Mouse (Mus musculus): ENCODE data around the gene Grem2. TPM values are rescaled to one million over a fixed set of nuclear protein-coding genes. Genes with fewer than 3 reads are reported as not detected.

Grem2 gene
- polyA plus RNA-seq, 1 experiment from 2014 or later: 3.4 TPM

DNA sequence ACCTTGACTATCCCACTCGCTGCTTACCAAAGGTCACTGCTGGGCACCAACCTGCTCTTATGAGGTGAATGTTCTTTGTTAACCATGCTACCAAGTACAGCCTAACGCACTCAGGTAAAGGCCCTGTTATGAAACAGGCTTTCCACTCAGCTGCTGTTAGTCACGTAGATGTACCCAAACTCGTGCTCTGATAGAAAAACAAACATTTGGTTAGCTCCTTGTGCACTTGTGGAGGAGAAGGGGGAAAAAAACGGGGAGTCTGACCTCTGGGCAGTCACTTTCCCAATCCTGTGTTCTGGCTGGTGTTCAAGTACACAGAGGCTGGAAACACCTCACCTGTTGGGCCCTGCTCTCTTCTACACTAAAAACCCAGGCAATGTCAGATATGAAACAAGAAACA lies 14.0 kb downstream of the Grem2 start:
- H3K27me3 ChIP-seq (ENCODE audit: control insufficient read depth, insufficient read depth, low read length): no peaks in the 10 kb centered on the region
- DNase-seq (ENCODE audit: low spot score) (no peak), ATAC-seq (ENCODE audit: insufficient read depth, low FRiP score, low TSS enrichment) (no peak)
- no peak overlapping the region for H3K4me2 ChIP-seq (ENCODE audit: low read depth)
- H3K4me3 ChIP-seq (ENCODE audit: low read depth, low read length): no peak overlapping the region
- no peaks in the 10 kb centered on the region for H3K9me3 ChIP-seq (ENCODE audit: control insufficient read depth, low read length)
- WGBS: 84% methylated on average over 5 of the region's 5 CpGs
- no peaks in the 10 kb centered on the region for H3K4me1 ChIP-seq (ENCODE audit: control insufficient read depth, insufficient read depth, low read length)
- no peak overlapping the region for H3K27ac ChIP-seq (ENCODE audit: low read depth, low read length)
- no peaks in the 10 kb centered on the region for H3K36me3 ChIP-seq (ENCODE audit: control insufficient read depth, insufficient read depth, low read length)
- no peak overlapping the region for H3K9ac ChIP-seq (ENCODE audit: low read length)

DNA sequence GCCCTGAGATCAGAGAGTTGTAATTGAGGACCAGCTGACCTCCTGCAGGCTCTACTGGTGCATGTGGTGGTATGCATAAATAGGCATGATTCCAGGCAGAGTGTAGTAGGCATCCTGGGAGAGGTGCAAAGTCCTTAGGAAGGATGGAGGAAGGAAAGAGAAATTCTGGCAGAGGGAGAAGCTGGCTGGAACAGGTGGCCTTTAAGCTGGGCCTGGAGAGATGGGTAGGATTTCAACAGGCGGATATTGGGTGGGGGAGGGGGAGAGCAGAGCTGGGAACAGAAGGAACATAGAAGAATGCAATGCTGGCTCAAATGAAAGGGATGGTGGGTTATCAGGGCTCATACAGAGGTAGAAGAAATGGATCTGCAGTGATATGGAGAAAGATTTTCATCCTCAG lies 18.9 kb downstream of the Grem2 start:
- H3K27me3 ChIP-seq (ENCODE audit: control insufficient read depth, insufficient read depth, low read length): no peaks in the 10 kb centered on the region
- no peak overlapping the region for H3K4me3 ChIP-seq (ENCODE audit: low read depth, low read length)
- H3K9ac ChIP-seq (ENCODE audit: low read length): no peak overlapping the region
- no peaks in the 10 kb centered on the region for H3K9me3 ChIP-seq (ENCODE audit: control insufficient read depth, low read length)
- no peak for ATAC-seq (ENCODE audit: insufficient read depth, low FRiP score, low TSS enrichment)
- no peak overlapping the region for H3K27ac ChIP-seq (ENCODE audit: low read depth, low read length)
- no peak for DNase-seq (ENCODE audit: low spot score)
- H3K4me2 ChIP-seq (ENCODE audit: low read depth): no peak overlapping the region
- no peaks in the 10 kb centered on the region for H3K4me1 ChIP-seq (ENCODE audit: control insufficient read depth, insufficient read depth, low read length)
- H3K36me3 ChIP-seq (ENCODE audit: control insufficient read depth, insufficient read depth, low read length): no peaks in the 10 kb centered on the region
- WGBS: 45% methylated on average over 1 of the region's 1 CpGs

DNA sequence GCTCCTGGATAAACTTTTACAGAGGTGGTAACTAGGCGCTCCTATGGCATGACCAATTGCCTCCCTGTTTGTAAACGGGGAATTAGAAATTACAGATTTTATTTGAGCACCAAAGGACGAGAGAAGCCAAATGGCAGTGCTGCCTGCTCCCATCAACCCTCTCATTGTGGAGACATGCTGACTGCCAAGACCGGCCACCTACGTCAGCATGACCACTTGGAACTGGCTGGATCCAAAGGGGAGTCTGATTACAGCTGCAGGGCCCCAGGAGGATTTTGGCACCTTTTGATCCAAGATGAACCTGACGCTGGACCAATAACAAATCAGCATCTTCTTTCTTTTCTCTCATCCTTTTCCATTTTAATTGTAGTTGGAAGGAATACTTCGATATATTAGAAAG lies 29.1 kb downstream of the Grem2 start:
- no peak overlapping the region for H3K4me3 ChIP-seq (ENCODE audit: low read depth, low read length)
- H3K27me3 ChIP-seq (ENCODE audit: control insufficient read depth, insufficient read depth, low read length): no peaks in the 10 kb centered on the region
- no peaks in the 10 kb centered on the region for H3K4me1 ChIP-seq (ENCODE audit: control insufficient read depth, insufficient read depth, low read length)
- H3K9me3 ChIP-seq (ENCODE audit: control insufficient read depth, low read length): no peaks in the 10 kb centered on the region
- no peak overlapping the region for H3K4me2 ChIP-seq (ENCODE audit: low read depth)
- ATAC-seq (ENCODE audit: insufficient read depth, low FRiP score, low TSS enrichment) (no peak), DNase-seq (ENCODE audit: low spot score) (no peak)
- 91% methylated on average over 7 of the region's 7 CpGs for WGBS
- no peak overlapping the region for H3K9ac ChIP-seq (ENCODE audit: low read length)
- H3K27ac ChIP-seq (ENCODE audit: low read depth, low read length): no peak overlapping the region
- no peaks in the 10 kb centered on the region for H3K36me3 ChIP-seq (ENCODE audit: control insufficient read depth, insufficient read depth, low read length)

DNA sequence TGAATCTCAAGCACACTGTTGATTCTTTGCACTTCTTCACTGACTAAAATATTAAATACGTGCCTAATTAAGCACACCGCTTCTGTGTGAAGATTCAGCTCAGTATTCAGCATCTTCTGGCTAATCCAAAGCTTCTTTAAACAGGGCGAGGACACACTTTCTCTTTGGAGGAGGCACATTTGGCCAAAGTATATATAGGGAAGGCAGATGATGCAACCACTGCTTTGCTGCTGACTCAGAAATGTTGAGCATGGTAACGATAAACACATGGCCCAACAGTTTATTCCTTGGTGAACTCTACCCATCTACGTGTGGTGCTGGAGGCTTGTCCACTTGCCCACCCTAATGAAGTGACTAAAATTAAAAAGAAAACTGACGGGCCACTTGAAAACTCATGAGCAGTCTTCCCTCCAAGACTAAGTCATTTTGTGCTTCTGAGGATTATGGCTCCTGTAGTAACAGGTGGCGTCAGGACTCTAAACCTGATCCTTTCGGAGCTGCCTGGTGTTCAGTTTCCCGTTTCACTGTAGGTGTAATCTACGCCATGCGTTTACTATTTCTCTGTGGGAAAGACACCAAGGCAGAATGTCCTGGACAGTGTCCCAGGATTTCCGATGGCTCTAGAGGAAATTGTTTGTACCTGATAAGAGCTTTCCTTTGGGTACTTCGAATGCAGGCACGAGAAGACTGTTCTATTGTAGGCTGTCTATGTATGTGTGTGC lies 32.8 kb downstream of the Grem2 start:
- 90% methylated on average over 14 of the region's 14 CpGs for WGBS
- H3K9ac ChIP-seq (ENCODE audit: low read length): no peak overlapping the region
- no peaks in the 10 kb centered on the region for H3K36me3 ChIP-seq (ENCODE audit: control insufficient read depth, insufficient read depth, low read length)
- H3K27me3 ChIP-seq (ENCODE audit: control insufficient read depth, insufficient read depth, low read length): no peaks in the 10 kb centered on the region
- ATAC-seq (ENCODE audit: insufficient read depth, low FRiP score, low TSS enrichment) (no peak), DNase-seq (ENCODE audit: low spot score) (no peak)
- no peak overlapping the region for H3K4me3 ChIP-seq (ENCODE audit: low read depth, low read length)
- H3K4me2 ChIP-seq (ENCODE audit: low read depth): no peak overlapping the region
- no peaks in the 10 kb centered on the region for H3K9me3 ChIP-seq (ENCODE audit: control insufficient read depth, low read length)
- no peak overlapping the region for H3K27ac ChIP-seq (ENCODE audit: low read depth, low read length)
- H3K4me1 ChIP-seq (ENCODE audit: control insufficient read depth, insufficient read depth, low read length): no peaks in the 10 kb centered on the region

DNA sequence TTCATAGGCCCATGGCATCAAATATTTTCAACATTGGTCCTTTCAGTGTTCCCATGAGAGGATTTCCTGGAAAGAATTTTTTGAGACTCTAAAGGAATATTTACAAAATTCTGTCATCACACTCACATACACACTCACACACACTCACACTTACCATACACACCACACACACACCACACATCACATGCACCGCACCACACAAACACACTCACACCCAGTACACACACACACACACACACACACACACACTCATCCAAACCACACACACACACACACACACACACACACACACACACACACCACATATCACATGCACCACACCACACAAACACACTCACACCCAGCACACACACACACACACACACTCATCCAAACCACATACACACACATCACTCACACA lies 33.5 kb downstream of the Grem2 start:
- no peak overlapping the region for H3K4me3 ChIP-seq (ENCODE audit: low read depth, low read length)
- DNase-seq (ENCODE audit: low spot score) (no peak), ATAC-seq (ENCODE audit: insufficient read depth, low FRiP score, low TSS enrichment) (no peak)
- no peak overlapping the region for H3K9ac ChIP-seq (ENCODE audit: low read length)
- H3K36me3 ChIP-seq (ENCODE audit: control insufficient read depth, insufficient read depth, low read length): no peaks in the 10 kb centered on the region
- H3K27ac ChIP-seq (ENCODE audit: low read depth, low read length): no peak overlapping the region
- H3K4me1 ChIP-seq (ENCODE audit: control insufficient read depth, insufficient read depth, low read length): no peaks in the 10 kb centered on the region
- H3K27me3 ChIP-seq (ENCODE audit: control insufficient read depth, insufficient read depth, low read length): no peaks in the 10 kb centered on the region
- no peak overlapping the region for H3K4me2 ChIP-seq (ENCODE audit: low read depth)
- WGBS: 95% methylated on average over 1 of the region's 1 CpGs
- no peaks in the 10 kb centered on the region for H3K9me3 ChIP-seq (ENCODE audit: control insufficient read depth, low read length)

DNA sequence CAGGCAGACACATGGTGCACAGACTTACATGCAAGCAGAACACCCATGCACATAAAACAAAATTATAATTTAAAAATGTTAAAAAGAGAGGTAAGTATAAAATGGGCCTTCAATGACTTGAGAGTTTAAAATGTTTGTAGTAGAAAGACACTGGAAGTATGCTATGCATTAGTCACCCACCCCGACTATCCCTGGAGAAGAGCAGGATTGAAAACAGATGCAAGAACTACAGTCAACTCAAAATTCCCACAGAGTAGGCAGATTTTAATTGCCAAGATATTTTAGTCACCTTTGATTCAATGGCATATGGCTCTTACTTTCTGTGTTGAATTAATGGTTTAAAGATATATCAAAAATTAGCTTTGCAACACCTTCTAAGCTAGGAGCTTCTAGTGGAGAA lies 39.1 kb downstream of the Grem2 start:
- DNase-seq (ENCODE audit: low spot score) (no peak), ATAC-seq (ENCODE audit: insufficient read depth, low FRiP score, low TSS enrichment) (no peak)
- no peak overlapping the region for H3K4me2 ChIP-seq (ENCODE audit: low read depth)
- H3K4me1 ChIP-seq (ENCODE audit: control insufficient read depth, insufficient read depth, low read length): no peaks in the 10 kb centered on the region
- no peaks in the 10 kb centered on the region for H3K36me3 ChIP-seq (ENCODE audit: control insufficient read depth, insufficient read depth, low read length)
- no peak overlapping the region for H3K27ac ChIP-seq (ENCODE audit: low read depth, low read length)
- no peaks in the 10 kb centered on the region for H3K27me3 ChIP-seq (ENCODE audit: control insufficient read depth, insufficient read depth, low read length)
- no peaks in the 10 kb centered on the region for H3K9me3 ChIP-seq (ENCODE audit: control insufficient read depth, low read length)
- WGBS: 76% methylated on average over 1 of the region's 1 CpGs
- H3K9ac ChIP-seq (ENCODE audit: low read length): no peak overlapping the region
- H3K4me3 ChIP-seq (ENCODE audit: low read depth, low read length): no peak overlapping the region

DNA sequence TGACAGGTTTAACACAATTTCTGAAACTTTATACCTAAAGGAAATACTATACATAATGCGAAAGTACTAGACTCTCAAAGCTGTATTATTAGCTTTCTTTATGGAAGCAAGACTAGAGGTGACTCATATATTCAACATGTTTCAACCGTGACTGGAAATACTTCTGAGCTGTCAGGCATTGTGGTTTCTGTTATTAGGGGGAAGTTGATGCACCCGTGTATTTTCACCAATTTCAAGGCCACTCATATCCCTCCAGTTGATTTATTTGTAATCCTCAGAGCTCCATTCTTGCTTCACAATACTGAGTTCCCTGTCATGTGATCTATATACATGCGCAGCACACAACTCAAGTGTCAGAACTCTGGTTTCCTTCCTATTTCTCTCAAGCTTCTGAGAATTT lies 46.4 kb downstream of the Grem2 start:
- ATAC-seq (ENCODE audit: insufficient read depth, low FRiP score, low TSS enrichment) (no peak), DNase-seq (ENCODE audit: low spot score) (no peak)
- no peaks in the 10 kb centered on the region for H3K9me3 ChIP-seq (ENCODE audit: control insufficient read depth, low read length)
- WGBS: 87% methylated on average over 4 of the region's 4 CpGs
- no peak overlapping the region for H3K4me2 ChIP-seq (ENCODE audit: low read depth)
- no peak overlapping the region for H3K9ac ChIP-seq (ENCODE audit: low read length)
- H3K27ac ChIP-seq (ENCODE audit: low read depth, low read length): no peak overlapping the region
- no peaks in the 10 kb centered on the region for H3K27me3 ChIP-seq (ENCODE audit: control insufficient read depth, insufficient read depth, low read length)
- no peak overlapping the region for H3K4me3 ChIP-seq (ENCODE audit: low read depth, low read length)
- H3K4me1 ChIP-seq (ENCODE audit: control insufficient read depth, insufficient read depth, low read length): no peaks in the 10 kb centered on the region
- no peaks in the 10 kb centered on the region for H3K36me3 ChIP-seq (ENCODE audit: control insufficient read depth, insufficient read depth, low read length)

DNA sequence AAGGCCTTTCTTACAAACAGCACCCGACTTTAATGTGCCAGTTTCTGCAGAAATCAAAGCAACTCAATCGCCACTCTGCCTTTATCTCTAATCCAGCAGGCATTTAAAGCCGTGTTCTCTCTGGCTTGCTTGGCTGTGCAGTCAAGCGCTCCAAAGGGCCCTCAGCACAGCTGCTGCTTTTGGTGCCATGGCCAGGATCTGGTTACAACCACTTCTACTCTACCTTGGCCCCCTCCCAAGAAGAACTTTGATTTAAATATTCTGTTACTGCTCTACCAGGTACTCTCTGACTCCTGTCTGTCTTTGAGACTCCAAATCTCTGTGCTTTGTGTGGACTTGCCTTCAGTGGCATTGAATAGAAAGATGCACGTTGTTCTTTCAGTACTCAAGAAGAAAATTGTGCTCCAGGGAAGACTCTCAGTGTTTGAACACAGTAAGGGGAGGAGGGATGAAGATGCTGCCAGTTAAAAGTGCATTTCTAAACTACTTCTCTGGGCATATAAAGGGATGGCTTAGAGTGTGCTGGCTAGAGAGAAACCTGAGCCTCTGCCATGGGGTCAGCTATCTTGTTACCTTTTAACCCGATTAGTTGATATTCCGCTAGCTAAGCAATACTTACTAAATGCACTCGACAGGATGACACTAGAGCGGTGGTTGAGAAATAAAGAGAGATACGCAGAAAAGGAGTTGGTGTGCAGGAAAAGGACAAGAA lies 61.1 kb downstream of the Grem2 start:
- DNase-seq (ENCODE audit: low spot score) (no peak), ATAC-seq (ENCODE audit: insufficient read depth, low FRiP score, low TSS enrichment) (no peak)
- Histone ChIP-seq H3K9me3 (ENCODE audit: control insufficient read depth, low read length) (no peaks in the 10 kb centered on the region), H3K27ac (ENCODE audit: low read depth, low read length) (no peak overlapping the region), H3K4me2 (ENCODE audit: low read depth) (no peak overlapping the region), H3K36me3 (ENCODE audit: control insufficient read depth, insufficient read depth, low read length) (no peaks in the 10 kb centered on the region), H3K27me3 (ENCODE audit: control insufficient read depth, insufficient read depth, low read length) (no peaks in the 10 kb centered on the region), H3K9ac (ENCODE audit: low read length) (no peak overlapping the region), H3K4me1 (ENCODE audit: control insufficient read depth, insufficient read depth, low read length) (no peaks in the 10 kb centered on the region), H3K4me3 (ENCODE audit: low read depth, low read length) (no peak overlapping the region)
- 85% methylated on average over 10 of the region's 10 CpGs for WGBS

DNA sequence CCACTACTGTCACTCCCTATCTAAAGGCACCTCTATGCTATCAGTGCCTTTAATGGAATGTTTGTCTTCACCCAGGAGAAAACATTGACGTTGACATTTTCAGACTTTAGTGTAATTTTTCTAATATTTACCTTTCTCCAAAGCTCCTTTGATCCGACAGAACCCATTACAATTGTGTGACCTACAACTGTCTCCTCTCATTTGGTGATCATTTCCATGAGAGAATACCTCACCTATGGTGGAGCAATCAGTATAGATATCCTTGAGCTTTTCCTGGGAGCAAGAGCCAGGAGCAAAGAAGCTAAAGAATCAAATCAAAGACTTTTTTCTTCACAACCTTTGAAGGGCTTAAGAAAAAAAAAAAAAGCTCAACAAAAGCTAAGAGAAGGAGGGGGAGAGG lies 65.4 kb downstream of the Grem2 start:
- Histone ChIP-seq H3K9me3 (ENCODE audit: control insufficient read depth, low read length) (no peaks in the 10 kb centered on the region), H3K4me2 (ENCODE audit: low read depth) (no peak overlapping the region), H3K27me3 (ENCODE audit: control insufficient read depth, insufficient read depth, low read length) (no peaks in the 10 kb centered on the region), H3K9ac (ENCODE audit: low read length) (no peak overlapping the region), H3K4me1 (ENCODE audit: control insufficient read depth, insufficient read depth, low read length) (no peaks in the 10 kb centered on the region), H3K36me3 (ENCODE audit: control insufficient read depth, insufficient read depth, low read length) (no peaks in the 10 kb centered on the region), H3K4me3 (ENCODE audit: low read depth, low read length) (no peak overlapping the region), H3K27ac (ENCODE audit: low read depth, low read length) (no peak overlapping the region)
- WGBS: 84% methylated on average over 2 of the region's 2 CpGs
- ATAC-seq (ENCODE audit: insufficient read depth, low FRiP score, low TSS enrichment): no peak
- DNase-seq (ENCODE audit: low spot score): no peak

Measured in neural tube, embryonic 11.5 days (tissue).